Mouse (Mus musculus) spleen, adult 2 months (tissue): ENCODE results near the gene Gm5128. TPM values are rescaled to one million over a fixed set of nuclear protein-coding genes. Genes with fewer than 3 reads are reported as not detected.
"Not testable (repeated sequence)": the region's sequence is repeated elsewhere in the genome, so short reads cannot be mapped to it uniquely, and the experiment has no call there.

Source experiments
- DNase-seq, 2 experiments: peaks; one replicate each; pipeline versions ENCODE4 v3.0.0 to v3.0.0-alpha.2; 2012 to 2021; ENCODE audit warnings: low spot score in 2 of 2, low read depth in 1 of 2
- H3K27ac ChIP-seq: fragments of 200-500 bp; 2 replicates; pipeline ENCODE4 v1.5.1; 2012; ENCODE audit warnings: low read length, inconsistent platforms; ENCODE audit not compliant: insufficient read depth
- H3K27me3 ChIP-seq: fragments of 200-500 bp; 2 replicates; pipeline ENCODE4 v1.6.1; 2012; ENCODE audit warnings: mild to moderate bottlenecking, moderate library complexity, low read length, inconsistent platforms; ENCODE audit not compliant: control insufficient read depth, insufficient read depth
- H3K36me3 ChIP-seq: fragments of 200-500 bp; 2 replicates; pipeline ENCODE4 v1.6.1; 2012; ENCODE audit warnings: mild to moderate bottlenecking, low read length, inconsistent platforms; ENCODE audit not compliant: control insufficient read depth, insufficient read depth
- H3K4me1 ChIP-seq: fragments of 200-500 bp; 2 replicates; pipeline ENCODE4 v1.6.1; 2011; ENCODE audit warnings: inconsistent platforms; ENCODE audit not compliant: control insufficient read depth, insufficient read depth, insufficient read length
- H3K4me3 ChIP-seq: fragments of 200-500 bp; 2 replicates; pipeline ENCODE4 v1.5.1; 2011; ENCODE audit warnings: mild to moderate bottlenecking, inconsistent platforms; ENCODE audit not compliant: insufficient read depth, insufficient read length; ENCODE audit errors: extremely low read depth
- WGBS: fragments of 180-500 bp; shearing (Covaris S2); methylation state at CpG from one replicate; pipeline ENCODE4 v1.1.7; 2018; 5-methylcytosine and 5-hydroxymethylcytosine counted together
- polyA plus RNA-seq: library from polyadenylated mRNA; depleted of rRNA; stranded (reverse); fragments of >200 nt; gene quantifications from 2 replicates; pipeline ENCODE4 v1.2.3, GENCODE M21; 2012; rRNA removed

The Gm5128 gene
- not detected in 2 replicates for polyA plus RNA-seq

- H3K4me1 ChIP-seq, H3K27ac ChIP-seq, DNase-seq, H3K36me3 ChIP-seq, H3K4me3 ChIP-seq, H3K27me3 ChIP-seq: not testable (repeated sequence)
- WGBS, result no CpG with 5 or more reads among the region's 15 CpGs
Measured at GRCm38 (mm10) chrX:135372984-135373383, at the start of gene Gm5128. Gene Gm5128 (plus strand): TSS chrX:135373284.

- H3K27me3 ChIP-seq, DNase-seq, H3K36me3 ChIP-seq, H3K4me3 ChIP-seq, H3K27ac ChIP-seq, H3K4me1 ChIP-seq: not testable (repeated sequence)
- WGBS, result 29% methylated on average over 3 of the region's 6 CpGs
Measured at GRCm38 (mm10) chrX:135360685-135361084, 12.4 kb upstream of the Gm5128 start.

- not testable (repeated sequence) for DNase-seq, H3K4me3 ChIP-seq, H3K36me3 ChIP-seq, H3K4me1 ChIP-seq, H3K27ac ChIP-seq, H3K27me3 ChIP-seq
- no CpG with 5 or more reads among the region's 4 CpGs for WGBS
Measured at GRCm38 (mm10) chrX:135361943-135362342, 11.1 kb upstream of the Gm5128 start.

- H3K27me3 ChIP-seq, H3K4me1 ChIP-seq, DNase-seq, H3K36me3 ChIP-seq, H3K4me3 ChIP-seq, H3K27ac ChIP-seq: not testable (repeated sequence)
- no CpG with 5 or more reads among the region's 3 CpGs for WGBS
Measured at GRCm38 (mm10) chrX:135403578-135403977, 30.5 kb downstream of the Gm5128 start.

GRCm38 (mm10) chrX:135421203-135421602 lies 48.1 kb downstream of the Gm5128 start:
- H3K4me3 ChIP-seq, DNase-seq, H3K27ac ChIP-seq, H3K36me3 ChIP-seq, H3K4me1 ChIP-seq, H3K27me3 ChIP-seq: not testable (repeated sequence)
- whole genome bisulfite sequencing, result 44% methylated on average over 4 of the region's 7 CpGs

- DNase-seq, H3K27ac ChIP-seq, H3K27me3 ChIP-seq, H3K4me1 ChIP-seq, H3K36me3 ChIP-seq, H3K4me3 ChIP-seq: not testable (repeated sequence)
Measured at GRCm38 (mm10) chrX:135421824-135422223, 48.7 kb downstream of the Gm5128 start.

- not testable (repeated sequence) for H3K27me3 ChIP-seq, DNase-seq, H3K36me3 ChIP-seq, H3K27ac ChIP-seq, H3K4me1 ChIP-seq, H3K4me3 ChIP-seq
- WGBS, result no CpG with 5 or more reads among the region's 4 CpGs
Measured at GRCm38 (mm10) chrX:135422473-135422872, 49.4 kb downstream of the Gm5128 start.

Other genes starting within 250 kb of the Gm5128 start
- gene Gm15023, start 195.7 kb upstream of the Gm5128 start, polyA plus RNA-seq, result not detected in 2 replicates
- not detected in 2 replicates for gene Tceal6, start 162.6 kb upstream of the Gm5128 start, polyA plus RNA-seq
- gene Pramel3, start 71.0 kb upstream of the Gm5128 start, polyA plus RNA-seq, result not detected in 2 replicates
- not detected in 2 replicates for gene Gm7903, start 60.6 kb downstream of the Gm5128 start, polyA plus RNA-seq
- gene AV320801, start 121.3 kb downstream of the Gm5128 start, polyA plus RNA-seq, result not detected in 2 replicates
- 0.12 TPM in 1 of 2 replicates, not detected in the other for gene Nxf7, start 225.5 kb downstream of the Gm5128 start, polyA plus RNA-seq